Mouse (Mus musculus) megakaryocyte progenitor cell, adult 5-6 weeks (primary cell): ENCODE data around the gene Gm20594. TPM values are rescaled to one million over a fixed set of nuclear protein-coding genes. Genes with fewer than 3 reads are reported as not detected.

ENCODE experiments used
- ATAC-seq: replicated peaks from 2 replicates; pipeline ENCODE4 v1.8.0; 2016; ENCODE audit warnings: mild to moderate bottlenecking, moderate TSS enrichment, inconsistent platforms; ENCODE audit not compliant: poor library complexity
- total RNA-seq, 2 experiments: library from RNA; stranded (forward) in 1 of 2; stranded (reverse) in 1 of 2; fragments of 157-497, 149-512 nt in 1 of 2; fragments of 200-1000 nt in 1 of 2; gene quantifications; 2 replicates each; pipeline versions ENCODE4 v1.2.3 to v1.2.4; 2015 to 2017

The Gm20594 gene
- not detected in 2 replicates for total RNA-seq (2015)
- not detected in 2 replicates for total RNA-seq (2017)

GRCm38 (mm10) chr6:79817616-79818015, at the start of gene Gm20594:
TSS of gene Gm20594 (plus strand) at chr6:79817916.
- ATAC-seq: no peak

DNA sequence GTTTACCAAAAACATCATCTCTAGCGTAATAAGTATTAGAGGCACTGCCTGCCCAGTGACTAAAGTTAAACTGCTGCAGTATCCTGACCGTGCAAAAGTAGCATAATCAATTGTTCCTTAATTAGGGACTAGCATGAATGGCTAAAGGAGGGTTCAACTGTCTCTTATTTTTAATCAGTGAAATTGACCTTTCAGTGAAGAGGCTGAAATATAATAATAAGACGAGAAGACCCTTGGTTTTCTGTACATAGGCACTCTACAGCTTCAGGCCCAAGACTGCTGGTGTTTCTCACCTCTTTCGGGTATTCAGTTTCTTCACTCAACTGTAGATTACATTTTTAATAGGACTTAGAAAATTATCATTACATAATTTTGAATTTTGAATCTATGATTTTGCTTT, 398 bp downstream of the Gm20594 start:
- ATAC-seq: peak; percentile 100

DNA sequence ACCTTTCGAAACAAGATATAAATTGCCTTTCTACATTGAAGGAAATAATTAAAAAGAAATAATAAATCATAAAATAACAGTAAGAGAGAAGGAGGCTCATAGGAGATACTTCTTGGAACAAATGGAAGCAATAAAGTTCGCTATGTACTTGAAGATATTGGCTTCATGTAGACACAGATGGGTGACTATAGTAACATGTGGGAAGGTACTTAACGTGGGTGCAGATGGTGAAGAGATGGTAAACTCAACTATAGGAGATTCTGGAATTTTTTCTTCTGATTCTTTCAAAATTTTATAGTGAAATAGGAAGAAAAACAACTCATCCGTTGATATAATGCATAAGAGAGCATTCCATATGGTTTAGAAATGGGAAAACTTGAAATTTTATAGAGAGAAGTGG, 16.1 kb downstream of the Gm20594 start:
- no peak for ATAC-seq

DNA sequence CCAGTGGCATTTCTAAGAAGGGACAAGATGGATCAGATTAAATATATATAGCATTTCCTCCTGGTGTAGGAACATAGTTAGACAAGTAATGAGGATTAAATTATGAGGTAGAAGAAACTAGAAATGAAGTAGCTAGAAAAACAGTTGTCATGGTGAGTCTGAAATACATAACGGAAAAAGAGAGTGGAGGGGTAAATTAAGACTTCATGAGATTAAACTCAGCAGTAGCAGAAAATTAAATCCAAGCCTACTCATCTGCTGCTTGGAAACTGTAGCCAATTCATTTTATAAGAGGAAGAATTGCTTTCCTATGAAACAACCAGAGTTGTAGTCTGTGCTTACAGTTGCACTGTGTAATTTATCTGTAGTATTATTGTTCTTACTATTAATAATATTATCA, 29.1 kb downstream of the Gm20594 start:
- no peak for ATAC-seq

Other genes with a start within 250 kb of the Gm20594 start
- not detected in 2 replicates for gene Lrrtm4, start 201.0 kb downstream of the Gm20594 start, total RNA-seq (2015)
- not detected in 2 replicates for gene Lrrtm4, start 201.0 kb downstream of the Gm20594 start, total RNA-seq (2017)